Mouse (Mus musculus) spleen, adult 2 months (tissue): ENCODE results near the gene Suclg1.

Experiments used
- CTCF ChIP-seq: fragments of 200-500 bp; IDR thresholded peaks from 2 replicates; pipeline ENCODE4 v1.5.1; 2011; ENCODE audit warnings: mild to moderate bottlenecking, inconsistent platforms; ENCODE audit not compliant: insufficient read depth, insufficient read length, insufficient replicate concordance; ENCODE audit errors: extremely low read depth
- POLR2A ChIP-seq: fragments of 200-500 bp; IDR thresholded peaks from 2 replicates; pipeline ENCODE4 v1.6.1; 2011; ENCODE audit warnings: low read depth, low read length, inconsistent platforms

GRCm38 (mm10) chr6:73203724-73204123 lies 44.5 kb upstream of the Suclg1 start:
- no peak for TF ChIP-seq POLR2A
- no peak for TF ChIP-seq CTCF
